Mouse (Mus musculus) kidney, embryonic 14.5 days (tissue): ENCODE measurements around the gene Hist1h4a. TPM values are rescaled to one million over a fixed set of nuclear protein-coding genes. Genes with fewer than 3 reads are reported as not detected.
"Not testable (repeated sequence)": the region's sequence is repeated elsewhere in the genome, so short reads cannot be mapped to it uniquely, and the experiment has no call there.

Experiments
- ATAC-seq: fragments of 200-750 bp; cut with Nextera tagmentation; 2 replicates; pipeline ENCODE4 v1.8.0; 2017; ENCODE audit warnings: moderate number of reproducible peaks, mild to moderate bottlenecking, moderate TSS enrichment, moderate library complexity; ENCODE audit not compliant: low FRiP score, low TSS enrichment
- H3K27ac ChIP-seq: fragments of 300-500 bp; sonication (generic); 2 replicates; pipeline ENCODE4 v1.5.1; 2014; ENCODE audit warnings: low read depth, mild to moderate bottlenecking, low read length, moderate library complexity, mixed read lengths
- H3K27me3 ChIP-seq: fragments of 300-500 bp; sonication (generic); 2 replicates; pipeline ENCODE4 v1.6.1; 2014; ENCODE audit warnings: mild to moderate bottlenecking, low read length; ENCODE audit not compliant: control insufficient read depth, insufficient read depth
- H3K36me3 ChIP-seq: fragments of 300-500 bp; sonication (generic); 2 replicates; pipeline ENCODE4 v1.6.1; 2014; ENCODE audit warnings: low read length, mixed read lengths; ENCODE audit not compliant: control insufficient read depth, insufficient read depth
- H3K4me1 ChIP-seq: fragments of 300-500 bp; sonication (generic); 2 replicates; pipeline ENCODE4 v1.6.1; 2014; ENCODE audit warnings: low read length, mixed read lengths; ENCODE audit not compliant: control insufficient read depth, insufficient read depth
- H3K4me2 ChIP-seq: fragments of 300-500 bp; sonication (generic); replicated peaks from 2 replicates; pipeline ENCODE4 v1.6.1; 2014; ENCODE audit warnings: low read depth, mild to moderate bottlenecking, low read length
- H3K4me3 ChIP-seq: fragments of 300-500 bp; sonication (generic); 2 replicates; pipeline ENCODE4 v1.5.1; 2014; ENCODE audit warnings: mild to moderate bottlenecking, low read length
- H3K9ac ChIP-seq: fragments of 300-500 bp; sonication (generic); 2 replicates; pipeline ENCODE4 v1.6.1; 2014; ENCODE audit warnings: low read depth, mild to moderate bottlenecking, low read length, moderate library complexity
- H3K9me3 ChIP-seq: fragments of 300-500 bp; sonication (generic); 2 replicates; pipeline ENCODE4 v1.6.1; 2016; ENCODE audit warnings: low read length; ENCODE audit not compliant: control insufficient read depth
- WGBS: fragments of 180-500 bp; shearing (Covaris S2); extraction: QIAGEN DNeasy Blood & Tissue Kit; methylation state at CpG from one replicate; pipeline ENCODE4 v1.1.7; 2014; 5-methylcytosine and 5-hydroxymethylcytosine counted together
- microRNA-seq: library from miRNA; unstranded; fragments of <30 nt; microRNA quantifications from one replicate; pipeline ENCODE4, GENCODE M21; 2016
- polyA plus RNA-seq: library from polyadenylated mRNA; unstranded; fragments of >200 nt; fragmentation: Nextera tagmentation; extraction: Ambion mirVana; gene quantifications from 2 replicates; pipeline ENCODE4 v1.2.1, GENCODE M21; 2014

Hist1h4a gene
- polyA plus RNA-seq, 1 experiment from 2014 or later, result 1.9 TPM

GRCm38 (mm10) chr13:23728472-23729191 is 32.4 kb downstream of the Hist1h4a start:
- H3K27me3 ChIP-seq, result no peaks in the 10 kb centered on the region
- no peak for ATAC-seq
- H3K4me1 ChIP-seq, result peaks cover 5% of the 10 kb centered on the region; the same call in 1 of the 2 replicates
- H3K27ac ChIP-seq, result no peak overlapping the region
- 91% methylated on average over 18 of the region's 18 CpGs for WGBS
- H3K4me3 ChIP-seq, result no peak overlapping the region
- H3K9ac ChIP-seq, result no peak overlapping the region
- H3K4me2 ChIP-seq, result no peak overlapping the region
- no peaks in the 10 kb centered on the region for H3K36me3 ChIP-seq
- H3K9me3 ChIP-seq, result no peaks in the 10 kb centered on the region

- Histone ChIP-seq H3K4me1 (no peaks in the 10 kb centered on the region), H3K4me3 (no peak overlapping the region), H3K4me2 (no peak overlapping the region), H3K27me3 (no peaks in the 10 kb centered on the region), H3K9me3 (no peaks in the 10 kb centered on the region), H3K36me3 (no peaks in the 10 kb centered on the region), H3K27ac (no peak overlapping the region), H3K9ac (no peak overlapping the region)
- 60% methylated on average over 1 of the region's 1 CpGs for WGBS
- ATAC-seq, result no peak
Observed at GRCm38 (mm10) chr13:23725213-23725612, 35.8 kb downstream of the Hist1h4a start.

- H3K4me1 ChIP-seq, result no peaks in the 10 kb centered on the region
- H3K27ac ChIP-seq, result no peak overlapping the region
- H3K4me2 ChIP-seq, result no peak overlapping the region
- no peak overlapping the region for H3K9ac ChIP-seq
- no peak for ATAC-seq
- no peaks in the 10 kb centered on the region for H3K9me3 ChIP-seq
- no peak overlapping the region for H3K4me3 ChIP-seq
- no peaks in the 10 kb centered on the region for H3K27me3 ChIP-seq
- no peaks in the 10 kb centered on the region for H3K36me3 ChIP-seq
- WGBS, result 71% methylated on average over 4 of the region's 4 CpGs
Observed at GRCm38 (mm10) chr13:23724239-23724638, 36.8 kb downstream of the Hist1h4a start.

- not testable (repeated sequence) for H3K36me3 ChIP-seq, H3K4me2 ChIP-seq, H3K27ac ChIP-seq, H3K4me1 ChIP-seq, H3K9me3 ChIP-seq, H3K4me3 ChIP-seq, H3K27me3 ChIP-seq, ATAC-seq, H3K9ac ChIP-seq
- 20% methylated on average over 2 of the region's 2 CpGs for WGBS
Observed at GRCm38 (mm10) chr13:23717593-23718245, 43.3 kb downstream of the Hist1h4a start.

GRCm38 (mm10) chr13:23717176-23717575 is 43.9 kb downstream of the Hist1h4a start:
- Histone ChIP-seq H3K4me3 (no peak overlapping the region), H3K36me3 (no peaks in the 10 kb centered on the region), H3K4me2 (no peak overlapping the region), H3K9ac (no peak overlapping the region), H3K4me1 (no peaks in the 10 kb centered on the region), H3K27ac (no peak overlapping the region), H3K9me3 (no peaks in the 10 kb centered on the region), H3K27me3 (no peaks in the 10 kb centered on the region)
- ATAC-seq, result no peak
- 58% methylated on average over 11 of the region's 11 CpGs for WGBS

- 91% methylated on average over 5 of the region's 5 CpGs for WGBS
- H3K4me1 ChIP-seq, result no peaks in the 10 kb centered on the region
- H3K4me2 ChIP-seq, result no peak overlapping the region
- no peaks in the 10 kb centered on the region for H3K27me3 ChIP-seq
- no peak overlapping the region for H3K4me3 ChIP-seq
- no peak overlapping the region for H3K9ac ChIP-seq
- ATAC-seq, result no peak
- H3K27ac ChIP-seq, result no peak overlapping the region
- no peaks in the 10 kb centered on the region for H3K36me3 ChIP-seq
- H3K9me3 ChIP-seq, result no peaks in the 10 kb centered on the region
Observed at GRCm38 (mm10) chr13:23716261-23717042, 44.6 kb downstream of the Hist1h4a start.

Small RNA genes within 50 kb of the gene (microRNA-seq; reads per million reads assigned to microRNA genes)
- gene Gm44314 (not detected), gene Gm44484 (not detected)

Other genes starting within 250 kb of the Hist1h4a start
- 6.1 and 9.9 TPM in 2 replicates for gene Hist1h4h, start 230.2 kb downstream of the Hist1h4a start, polyA plus RNA-seq
- gene Hist1h2af, start 227.3 kb downstream of the Hist1h4a start, polyA plus RNA-seq, result 13.8 and 28.7 TPM in 2 replicates
- gene Hist1h3g, start 225.8 kb downstream of the Hist1h4a start, polyA plus RNA-seq, result 8.2 and 12.5 TPM in 2 replicates
- gene Hist1h2bh, start 217.8 kb downstream of the Hist1h4a start, polyA plus RNA-seq, result 1.4 and 2.9 TPM in 2 replicates
- gene Hist1h3f, start 217.2 kb downstream of the Hist1h4a start, polyA plus RNA-seq, result 1.2 and 2.0 TPM in 2 replicates
- 1.1 and 2.9 TPM in 2 replicates for gene Hist1h4f, start 209.6 kb downstream of the Hist1h4a start, polyA plus RNA-seq
- gene Hist1h1d, start 208.0 kb downstream of the Hist1h4a start, polyA plus RNA-seq, result 0.70 and 1.2 TPM in 2 replicates
- gene Hist1h3e, start 198.9 kb downstream of the Hist1h4a start, polyA plus RNA-seq, result 11.4 and 15.4 TPM in 2 replicates
- 114 and 155 TPM in 2 replicates for gene Hist1h2ae, start 190.0 kb downstream of the Hist1h4a start, polyA plus RNA-seq
- gene Hist1h2bg, start 189.8 kb downstream of the Hist1h4a start, polyA plus RNA-seq, result 7.9 and 12.9 TPM in 2 replicates
- 6.7 and 10.8 TPM in 2 replicates for gene Hist1h2bf, start 187.0 kb downstream of the Hist1h4a start, polyA plus RNA-seq
- gene Hist1h2ad, start 186.8 kb downstream of the Hist1h4a start, polyA plus RNA-seq, result 2.9 and 5.3 TPM in 2 replicates
- 12.0 and 14.7 TPM in 2 replicates for gene Hist1h3d, start 185.5 kb downstream of the Hist1h4a start, polyA plus RNA-seq
- gene Hist1h4d, start 179.6 kb downstream of the Hist1h4a start, polyA plus RNA-seq, result 113 and 136 TPM in 2 replicates
- gene Hist1h2be, start 140.1 kb downstream of the Hist1h4a start, polyA plus RNA-seq, result 2.9 and 3.1 TPM in 2 replicates
- 17.6 and 20.4 TPM in 2 replicates for gene Hist1h1e, start 138.7 kb downstream of the Hist1h4a start, polyA plus RNA-seq
- 1.3 and 1.9 TPM in 2 replicates for gene Hist1h2ac, start 77.3 kb downstream of the Hist1h4a start, polyA plus RNA-seq
- 54.0 and 60.2 TPM in 2 replicates for gene Hist1h2bc, start 77.0 kb downstream of the Hist1h4a start, polyA plus RNA-seq
- gene Hist1h1t, start 65.4 kb downstream of the Hist1h4a start, polyA plus RNA-seq, result not detected in 2 replicates
- gene Hist1h4c, start 62.8 kb downstream of the Hist1h4a start, polyA plus RNA-seq, result 9.0 and 15.0 TPM in 2 replicates
- 6.0 and 7.6 TPM in 2 replicates for gene Hfe, start 50.4 kb downstream of the Hist1h4a start, polyA plus RNA-seq
- 21.6 and 28.4 TPM in 2 replicates for gene Hist1h1c, start 22.4 kb downstream of the Hist1h4a start, polyA plus RNA-seq
- gene Hist1h3c, start 15.6 kb downstream of the Hist1h4a start, polyA plus RNA-seq, result 12.7 and 18.3 TPM in 2 replicates
- 2.7 and 6.8 TPM in 2 replicates for gene Hist1h2bb, start 14.5 kb downstream of the Hist1h4a start, polyA plus RNA-seq
- gene Hist1h2ab, start 10.1 kb downstream of the Hist1h4a start, polyA plus RNA-seq, result 70.3 and 91.4 TPM in 2 replicates
- 12.5 and 22.2 TPM in 2 replicates for gene Hist1h3b, start 9.0 kb downstream of the Hist1h4a start, polyA plus RNA-seq
- gene Hist1h4b, start 4.2 kb downstream of the Hist1h4a start, polyA plus RNA-seq, result 7.0 and 9.2 TPM in 2 replicates
- gene Hist1h3a, start 1.2 kb upstream of the Hist1h4a start, polyA plus RNA-seq, result 8.8 and 11.6 TPM in 2 replicates
- 3.5 and 6.5 TPM in 2 replicates for gene Hist1h1a, start 2.4 kb upstream of the Hist1h4a start, polyA plus RNA-seq
- gene Trim38, start 8.7 kb upstream of the Hist1h4a start, polyA plus RNA-seq, result not detected in 2 replicates
- gene Slc17a2, start 45.8 kb upstream of the Hist1h4a start, polyA plus RNA-seq, result 0.07 and 0.12 TPM in 2 replicates
- 0.53 and 1.1 TPM in 2 replicates for gene Slc17a3, start 78.2 kb upstream of the Hist1h4a start, polyA plus RNA-seq
- gene Slc17a1, start 106.5 kb upstream of the Hist1h4a start, polyA plus RNA-seq, result 0.47 and 1.6 TPM in 2 replicates
- 2.0 and 2.5 TPM in 2 replicates for gene Slc17a4, start 153.8 kb upstream of the Hist1h4a start, polyA plus RNA-seq
- gene Hist1h2ba, start 172.9 kb upstream of the Hist1h4a start, polyA plus RNA-seq, result not detected in 2 replicates
- not detected in 2 replicates for gene Hist1h2aa, start 173.2 kb upstream of the Hist1h4a start, polyA plus RNA-seq
- 0.15 TPM in 1 of 2 replicates, not detected in the other for gene Scgn, start 230.0 kb upstream of the Hist1h4a start, polyA plus RNA-seq